ENCODE assay signal across 13 mouse cellular contexts in genomic region chr17:7929279-7929678, GRCm38 (mm10). TPM values are rescaled to one million over a fixed set of nuclear protein-coding genes. Genes with fewer than 3 reads are reported as not detected.
DNase-seq lines count a peak whose midpoint lies in the region; ATAC-seq and TF ChIP-seq lines count a peak whose summit lies in the region.
"Had no signal": no experiment of that assay in that cellular context is flagged by ENCODE, and none has a peak within 500 bp of the region (broad histone marks: within the 10 kb centered on the region; RNA-seq: fewer than 3 reads in every experiment).

No protein-coding gene starts in this region.

- 32% methylated on average over 8 of the region's 8 CpGs for whole genome bisulfite sequencing in heart, adult 2 months
- WGBS in midbrain, embryonic 11.5 days = 34% methylated on average over 8 of the region's 8 CpGs
- WGBS in midbrain, embryonic 15.5 days = 35% methylated on average over 8 of the region's 8 CpGs
- WGBS in stomach, postnatal 0 days = 32% methylated on average over 8 of the region's 8 CpGs

- CTCF ChIA-PET in Patski (lab: Charles Lee) = interaction anchor here (4.3 to 6.5 kb wide), 2 partner anchors 13 to 61 kb away, joined by 31 to 47 read pairs; no protein-coding TSS in a partner anchor

- no peak overlapping the region for H3K27ac ChIP-seq in heart, adult 2 months
- no peak overlapping the region for H3K27ac ChIP-seq in midbrain, embryonic 11.5 days (ENCODE audit: low read depth, low read length)
- H3K27ac ChIP-seq in midbrain, embryonic 15.5 days = no peak overlapping the region
- H3K27ac ChIP-seq in stomach, postnatal 0 days (replicated peaks) = no peak overlapping the region
- H3K27ac ChIP-seq: hindbrain, embryonic 13.5 days had no signal

- no peak for TF ChIP-seq EP300 in heart, adult 2 months (IDR thresholded peaks at IDR 0.05; ENCODE audit: insufficient read depth, low read depth, low read length)
- no peak for TF ChIP-seq EP300 in stomach, postnatal 0 days (optimal IDR thresholded peaks at IDR 0.05)

- no peak for TF ChIP-seq POLR2A in heart, adult 2 months (IDR thresholded peaks at IDR 0.05; ENCODE audit: insufficient read depth, low read depth, low read length)

- peak; percentile 23; the same call in 1 of the 2 replicates for TF ChIP-seq CTCF in heart, adult 2 months (IDR thresholded peaks at IDR 0.05)
- peak; percentile 67 for TF ChIP-seq CTCF in Patski (IDR thresholded peaks at IDR 0.05)
- TF ChIP-seq CTCF in stomach, postnatal 0 days (IDR thresholded peaks at IDR 0.05; ENCODE audit: low read depth) = peak; percentile 56

- no peaks in the 10 kb centered on the region for H3K9me3 ChIP-seq in midbrain, embryonic 11.5 days (ENCODE audit: control insufficient read depth, low read length)
- H3K9me3 ChIP-seq in midbrain, embryonic 15.5 days = no peaks in the 10 kb centered on the region
- H3K9me3 ChIP-seq in stomach, postnatal 0 days (ENCODE audit: control insufficient read depth, low read length) = no peaks in the 10 kb centered on the region
- H3K9me3 ChIP-seq: hindbrain, embryonic 13.5 days had no signal

- in situ Hi-C loops in Patski (cut with MboI; ENCODE audit: low pct_unique_long_range_greater_than_20kb) = loop anchor here (5.0 kb wide), 1 partner anchor 62 kb away; no protein-coding TSS in a partner anchor

- no peaks in the 10 kb centered on the region for H3K79me2 ChIP-seq in heart, adult 2 months (replicated peaks; ENCODE audit: control insufficient read depth, insufficient read depth, low read length)

- H3K36me3 ChIP-seq in heart, adult 2 months (ENCODE audit: control insufficient read depth, insufficient read depth, low read length) = no peaks in the 10 kb centered on the region
- no peaks in the 10 kb centered on the region for H3K36me3 ChIP-seq in midbrain, embryonic 11.5 days (ENCODE audit: control insufficient read depth, insufficient read depth, low read length)
- H3K36me3 ChIP-seq in midbrain, embryonic 15.5 days (replicated peaks) = no peaks in the 10 kb centered on the region
- no peaks in the 10 kb centered on the region for H3K36me3 ChIP-seq in stomach, postnatal 0 days (ENCODE audit: control insufficient read depth, insufficient read depth, low read length)
- H3K36me3 ChIP-seq: hindbrain, embryonic 13.5 days had no signal

- H3K4me1 ChIP-seq in heart, adult 2 months (ENCODE audit: control insufficient read depth, insufficient read depth, low read length) = no peaks in the 10 kb centered on the region; the same call in 1 of the 2 replicates
- H3K4me1 ChIP-seq in midbrain, embryonic 11.5 days (ENCODE audit: control insufficient read depth, insufficient read depth, low read length) = peaks cover 5% of the 10 kb centered on the region; the same call in 1 of the 2 replicates
- H3K4me1 ChIP-seq in midbrain, embryonic 15.5 days = peaks cover 7% of the 10 kb centered on the region; the same call in 1 of the 2 replicates
- no peaks in the 10 kb centered on the region; the same call in 1 of the 2 replicates for H3K4me1 ChIP-seq in stomach, postnatal 0 days (replicated peaks; ENCODE audit: control insufficient read depth, insufficient read depth)

- no peaks in the 10 kb centered on the region for H3K27me3 ChIP-seq in heart, adult 2 months (ENCODE audit: control insufficient read depth, insufficient read depth, low read length)
- no peaks in the 10 kb centered on the region for H3K27me3 ChIP-seq in midbrain, embryonic 11.5 days (ENCODE audit: control insufficient read depth, insufficient read depth, low read length)
- H3K27me3 ChIP-seq in midbrain, embryonic 15.5 days (replicated peaks) = no peaks in the 10 kb centered on the region
- H3K27me3 ChIP-seq in Patski = no peaks in the 10 kb centered on the region
- no peaks in the 10 kb centered on the region for H3K27me3 ChIP-seq in stomach, postnatal 0 days (ENCODE audit: control insufficient read depth, insufficient read depth, low read length)
- H3K27me3 ChIP-seq: hindbrain, embryonic 13.5 days had no signal

- intact Hi-C loops in heart, adult 2 months (cut with DNase I) = no loop called here
- intact Hi-C loops in heart, postnatal 14 days (cut with DNase I) = loop anchor here (5.0 kb wide), 1 partner anchor 62 kb away; no protein-coding TSS in a partner anchor

- no peak for ATAC-seq in midbrain, embryonic 11.5 days (ENCODE audit: low FRiP score)
- ATAC-seq in midbrain, embryonic 15.5 days (replicated peaks) = no peak
- no peak for ATAC-seq in Patski
- ATAC-seq in stomach, postnatal 0 days (ENCODE audit: low FRiP score, low TSS enrichment) = no peak

- no peak overlapping the region for H3K4me3 ChIP-seq in heart, adult 2 months
- no peak overlapping the region for H3K4me3 ChIP-seq in midbrain, embryonic 11.5 days (ENCODE audit: low read depth, low read length)
- no peak overlapping the region for H3K4me3 ChIP-seq in midbrain, embryonic 15.5 days
- no peak overlapping the region for H3K4me3 ChIP-seq in stomach, postnatal 0 days (ENCODE audit: low read depth, low read length)
- H3K4me3 ChIP-seq: hindbrain, embryonic 13.5 days had no signal

- no peak overlapping the region for H3K4me2 ChIP-seq in midbrain, embryonic 11.5 days
- no peak overlapping the region for H3K4me2 ChIP-seq in midbrain, embryonic 15.5 days
- H3K4me2 ChIP-seq in stomach, postnatal 0 days (replicated peaks; ENCODE audit: low read depth) = no peak overlapping the region
- H3K4me2 ChIP-seq: hindbrain, embryonic 13.5 days had no signal

- POLR2A ChIA-PET in Patski (lab: Charles Lee) = no interaction called here

- no peak for DNase-seq in heart, adult 2 months
- no peak for DNase-seq in heart, postnatal 14 days
- peak; percentile 77 for DNase-seq in midbrain, embryonic 11.5 days (ENCODE audit: low spot score, missing footprints)
- no peak for DNase-seq in Patski (ENCODE audit: low read depth, low spot score)
- DNase-seq in stomach, postnatal 0 days (ENCODE audit: low spot score) = no peak
- DNase-seq in frontal cortex, postnatal 36 days (ENCODE audit: low spot score in 2 of 2) = no peak
- no peak for DNase-seq in thymus, postnatal 14 days
- DNase-seq: adrenal gland, postnatal 25 days; cerebellum, adult 9-11 months; heart, adult 18-20 months; kidney, postnatal 36 days had no signal

- H3K9ac ChIP-seq in heart, adult 2 months (ENCODE audit: low read depth, low read length) = no peak overlapping the region
- H3K9ac ChIP-seq in midbrain, embryonic 11.5 days (ENCODE audit: low read length) = no peak overlapping the region
- H3K9ac ChIP-seq in midbrain, embryonic 15.5 days = no peak overlapping the region
- H3K9ac ChIP-seq in stomach, postnatal 0 days (ENCODE audit: low read length) = no peak overlapping the region
- H3K9ac ChIP-seq: hindbrain, embryonic 13.5 days had no signal

RNA-seq across cellular contexts. Expression of gene Tagap, which starts 3.5 kb away (rescaled TPM):
- 1 to 10 TPM; 2.9 to 3.0 TPM for total RNA-seq in heart, adult 2 months (2021)
- polyA plus RNA-seq in heart, adult 2 months (2012; rRNA removed) = 0.94 and 1.3 TPM in 2 replicates
- 1 to 10 TPM; 2.4 to 3.1 TPM for total RNA-seq in heart, postnatal 14 days (2021)
- polyA plus RNA-seq in midbrain, embryonic 11.5 days (2014; fragmentation: Nextera tagmentation; extraction: Ambion mirVana) = 0.48 and 0.58 TPM in 2 replicates
- polyA plus RNA-seq in midbrain, embryonic 15.5 days (2015; fragmentation: Nextera tagmentation; extraction: Ambion mirVana) = 0.51 and 0.89 TPM in 2 replicates
- 3.5 TPM for polyA plus RNA-seq in Patski (2021)
- polyA plus RNA-seq in stomach, postnatal 0 days (2015; fragmentation: Nextera tagmentation; extraction: Ambion mirVana) = 0.51 and 0.61 TPM in 2 replicates

RNA-seq across cellular contexts. Expression of gene Rsph3a, which starts 16.1 kb away (rescaled TPM):
- 10 to 100 TPM; 26.6 to 38.7 TPM for total RNA-seq in heart, adult 2 months (2021)
- polyA plus RNA-seq in heart, adult 2 months (2012; rRNA removed) = 33.5 and 58.5 TPM in 2 replicates
- total RNA-seq in heart, postnatal 14 days (2021) = 10 to 100 TPM; 36.1 to 38.6 TPM
- 59.1 and 63.5 TPM in 2 replicates for polyA plus RNA-seq in midbrain, embryonic 11.5 days (2014; fragmentation: Nextera tagmentation; extraction: Ambion mirVana)
- polyA plus RNA-seq in midbrain, embryonic 15.5 days (2015; fragmentation: Nextera tagmentation; extraction: Ambion mirVana) = 79.0 and 79.4 TPM in 2 replicates
- 15.9 TPM for polyA plus RNA-seq in Patski (2021)
- polyA plus RNA-seq in stomach, postnatal 0 days (2015; fragmentation: Nextera tagmentation; extraction: Ambion mirVana) = 32.6 and 38.5 TPM in 2 replicates
